Mouse (Mus musculus) retina, postnatal 1 day (tissue): ENCODE results near the gene Treml2.
"Not testable (repeated sequence)": the region's sequence is repeated elsewhere in the genome, so short reads cannot be mapped to it uniquely, and the experiment has no call there.

Source experiments
- DNase-seq: peaks from one replicate; pipeline ENCODE4 v3.0.0-alpha.2; 2012

Treml2 gene

GRCm38 (mm10) chr17:48350681-48351193, 51.4 kb downstream of the Treml2 start:
- peak; percentile 19 for DNase-seq

DNA sequence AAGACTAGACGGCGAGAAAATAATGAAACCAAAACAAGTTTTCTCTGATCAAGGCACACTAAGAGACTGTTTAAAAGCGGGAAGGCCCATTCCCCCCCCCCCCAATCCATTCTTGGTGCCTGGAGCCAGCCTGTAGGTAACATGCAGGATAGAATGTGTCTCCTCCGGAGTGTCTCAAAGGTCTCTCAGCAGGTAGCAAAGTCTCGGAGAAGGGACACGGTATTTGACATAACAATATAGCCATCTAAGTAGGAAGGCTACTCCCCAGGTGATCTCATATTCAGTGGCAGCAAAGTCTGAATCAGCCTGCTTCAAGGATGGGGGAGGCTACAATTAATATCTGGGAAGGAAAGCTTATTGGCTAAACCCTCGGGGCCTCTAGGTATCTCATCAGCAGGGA, 53.7 kb downstream of the Treml2 start:
- DNase-seq: not testable (repeated sequence)

DNA sequence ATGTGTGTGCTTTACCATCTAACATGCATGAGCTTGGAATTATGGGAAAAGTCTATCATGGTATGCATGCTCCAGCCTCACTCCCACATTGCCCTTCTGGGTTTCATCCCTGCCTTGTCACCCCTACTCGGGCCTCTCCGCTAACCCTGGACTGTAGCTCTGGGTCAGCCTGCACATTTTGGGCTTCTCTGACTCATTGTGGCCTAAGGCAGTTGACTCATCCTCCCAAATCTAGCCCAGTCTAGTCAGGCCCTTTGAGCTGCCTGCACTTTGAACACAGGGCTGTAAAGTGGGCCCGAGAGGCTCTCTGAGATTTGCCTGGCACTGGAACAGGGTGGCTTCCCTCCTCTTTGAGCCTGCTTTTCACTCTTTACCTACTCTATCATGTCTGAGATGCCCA, 56.5 kb downstream of the Treml2 start:
- DNase-seq: no peak

GRCm38 (mm10) chr17:48357892-48358291, 58.6 kb downstream of the Treml2 start:
- DNase-seq: no peak

DNA sequence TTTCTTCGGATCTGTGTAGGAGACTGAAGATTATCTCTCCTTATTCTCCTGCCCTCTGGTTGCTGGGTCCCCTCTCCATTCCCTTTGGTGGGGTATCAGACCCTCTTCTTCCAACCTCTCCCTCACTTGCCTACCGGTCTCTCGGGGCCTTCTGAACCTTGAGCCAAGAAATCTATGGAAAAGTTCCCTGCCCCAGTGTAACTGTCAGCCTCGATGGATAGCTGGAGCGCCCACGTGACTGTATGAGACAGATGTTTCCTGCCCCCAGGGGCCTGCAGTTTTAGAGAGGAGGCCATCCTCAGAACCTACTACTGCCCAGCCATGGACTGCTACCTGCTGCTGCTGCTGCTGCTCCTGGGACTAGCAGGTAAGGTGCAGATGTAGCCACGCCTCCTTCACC, 60.3 kb downstream of the Treml2 start, which contains the start of gene Treml1:
TSS of gene Treml1 (plus strand) at position 301 of the 400 bp plus-strand sequence.
- DNase-seq: no peak

- DNase-seq: no peak
Measured at GRCm38 (mm10) chr17:48360462-48360861, 61.2 kb downstream of the Treml2 start.
